Mouse (Mus musculus): ENCODE measurements around the gene Lum. TPM values are rescaled to one million over a fixed set of nuclear protein-coding genes. Genes with fewer than 3 reads are reported as not detected.

The Lum gene
- polyA plus RNA-seq (2015; fragmentation: Nextera tagmentation; extraction: Ambion mirVana): 105 and 182 TPM in 2 replicates

GRCm38 (mm10) chr10:97564957-97565856 lies at the start of gene Lum:
TSS of gene Lum (plus strand) at chr10:97565128.

GRCm38 (mm10) chr10:97606579-97606978 lies 41.7 kb downstream of the Lum start, which contains the start of gene Kera:
TSS of gene Kera (plus strand) at chr10:97606879.

Other genes starting within 250 kb of the Lum start
- 536 and 767 TPM in 2 replicates for gene Dcn, start 85.5 kb upstream of the Lum start, polyA plus RNA-seq (2015; fragmentation: Nextera tagmentation; extraction: Ambion mirVana)
- gene Kera, start 41.8 kb downstream of the Lum start, polyA plus RNA-seq (2015; fragmentation: Nextera tagmentation; extraction: Ambion mirVana): 0.81 and 1.1 TPM in 2 replicates
- 1.0 and 1.7 TPM in 2 replicates for gene Epyc, start 78.9 kb downstream of the Lum start, polyA plus RNA-seq (2015; fragmentation: Nextera tagmentation; extraction: Ambion mirVana)
- not detected in 2 replicates for gene Ccer1, start 127.9 kb downstream of the Lum start, polyA plus RNA-seq (2015; fragmentation: Nextera tagmentation; extraction: Ambion mirVana)
- not detected in 2 replicates for gene C030005K15Rik, start 161.6 kb downstream of the Lum start, polyA plus RNA-seq (2015; fragmentation: Nextera tagmentation; extraction: Ambion mirVana)